Mouse (Mus musculus): ENCODE data around the gene Cdrt4. TPM values are rescaled to one million over a fixed set of nuclear protein-coding genes. Genes with fewer than 3 reads are reported as not detected.
A peak's percentile ranks its signal among the peaks of the same experiment; 100 is the strongest.

The Cdrt4 gene
- 0.28 and 0.29 TPM in 2 replicates for polyA plus RNA-seq (2016; fragmentation: Nextera tagmentation; extraction: Ambion mirVana)

- WGBS: 79% methylated on average over 3 of the region's 3 CpGs
- Histone ChIP-seq H3K27ac (no peak within 1 kb of the TSS), H3K27me3 (replicated peaks) (no peaks in the 10 kb centered on the region), H3K4me1 (no peaks in the 10 kb centered on the region), H3K9ac (no peak within 1 kb of the TSS), H3K9me3 (no peaks in the 10 kb centered on the region), H3K4me3 (no peak within 1 kb of the TSS), H3K36me3 (no peaks in the 10 kb centered on the region), H3K4me2 (replicated peaks) (no peak within 1 kb of the TSS)
- no peak for ATAC-seq (ENCODE audit: low FRiP score, low read depth)
Observed at GRCm38 (mm10) chr11:62951012-62951411, at the start of gene Cdrt4. TSS of gene Cdrt4 (plus strand) at chr11:62951193.

GRCm38 (mm10) chr11:62901699-62902323 is 49.2 kb upstream of the Cdrt4 start:
- no peaks in the 10 kb centered on the region for H3K9me3 ChIP-seq
- no peak overlapping the region for H3K27ac ChIP-seq
- no peaks in the 10 kb centered on the region for H3K36me3 ChIP-seq
- no peak for ATAC-seq (ENCODE audit: low FRiP score, low read depth)
- no peaks in the 10 kb centered on the region for H3K27me3 ChIP-seq (replicated peaks)
- H3K4me1 ChIP-seq: no peaks in the 10 kb centered on the region
- no peak overlapping the region for H3K9ac ChIP-seq
- 37% methylated on average over 12 of the region's 12 CpGs for WGBS
- H3K4me2 ChIP-seq (replicated peaks): no peak overlapping the region
- H3K4me3 ChIP-seq: no peak overlapping the region

GRCm38 (mm10) chr11:62903871-62904495 is 47.0 kb upstream of the Cdrt4 start:
- H3K27me3 ChIP-seq (replicated peaks): no peaks in the 10 kb centered on the region
- H3K9me3 ChIP-seq: no peaks in the 10 kb centered on the region
- H3K27ac ChIP-seq: no peak overlapping the region
- H3K9ac ChIP-seq: no peak overlapping the region
- H3K4me2 ChIP-seq (replicated peaks): no peak overlapping the region
- WGBS: 78% methylated on average over 6 of the region's 6 CpGs
- no peak for ATAC-seq (ENCODE audit: low FRiP score, low read depth)
- H3K4me3 ChIP-seq: no peak overlapping the region
- no peaks in the 10 kb centered on the region for H3K4me1 ChIP-seq
- H3K36me3 ChIP-seq: no peaks in the 10 kb centered on the region

GRCm38 (mm10) chr11:62909720-62910306 is 41.2 kb upstream of the Cdrt4 start:
- Histone ChIP-seq H3K9me3 (no peaks in the 10 kb centered on the region), H3K4me1 (0 out of 2 replicates have a peak, but pooled peaks cover 3% of the 10 kb centered on the region), H3K9ac (no peak overlapping the region), H3K4me3 (no peak overlapping the region), H3K4me2 (replicated peaks) (no peak overlapping the region), H3K27me3 (replicated peaks) (no peaks in the 10 kb centered on the region), H3K36me3 (no peaks in the 10 kb centered on the region), H3K27ac (no peak overlapping the region)
- ATAC-seq (ENCODE audit: low FRiP score, low read depth): no peak
- WGBS: 70% methylated on average over 3 of the region's 3 CpGs

GRCm38 (mm10) chr11:62911362-62911761 is 39.6 kb upstream of the Cdrt4 start:
- Histone ChIP-seq H3K9ac (no peak overlapping the region), H3K36me3 (no peaks in the 10 kb centered on the region), H3K27me3 (replicated peaks) (no peaks in the 10 kb centered on the region), H3K27ac (no peak overlapping the region), H3K4me1 (0 out of 2 replicates have a peak, but pooled peaks cover 3% of the 10 kb centered on the region), H3K4me3 (no peak overlapping the region), H3K4me2 (replicated peaks) (no peak overlapping the region), H3K9me3 (no peaks in the 10 kb centered on the region)
- whole genome bisulfite sequencing: 30% methylated on average over 8 of the region's 8 CpGs
- peak; percentile 48; the same call in 1 of the 2 replicates for ATAC-seq (ENCODE audit: low FRiP score, low read depth)

- H3K27me3 ChIP-seq (replicated peaks): no peaks in the 10 kb centered on the region; the same call in 1 of the 2 replicates
- no peak overlapping the region for H3K4me2 ChIP-seq (replicated peaks)
- H3K4me3 ChIP-seq: no peak overlapping the region
- H3K4me1 ChIP-seq: 0 out of 2 replicates have a peak, but pooled peaks cover 3% of the 10 kb centered on the region
- WGBS: 97% methylated on average over 2 of the region's 2 CpGs
- H3K9ac ChIP-seq: no peak overlapping the region
- no peak overlapping the region for H3K27ac ChIP-seq
- no peaks in the 10 kb centered on the region for H3K36me3 ChIP-seq
- no peak for ATAC-seq (ENCODE audit: low FRiP score, low read depth)
- no peaks in the 10 kb centered on the region for H3K9me3 ChIP-seq
Observed at GRCm38 (mm10) chr11:62913141-62913540, 37.9 kb upstream of the Cdrt4 start.

GRCm38 (mm10) chr11:62914532-62914931 is 36.5 kb upstream of the Cdrt4 start:
- H3K27me3 ChIP-seq (replicated peaks): no peaks in the 10 kb centered on the region; the same call in 1 of the 2 replicates
- no peaks in the 10 kb centered on the region for H3K9me3 ChIP-seq
- 64% methylated on average over 6 of the region's 6 CpGs for WGBS
- H3K4me1 ChIP-seq: 0 out of 2 replicates have a peak, but pooled peaks cover 3% of the 10 kb centered on the region
- no peak overlapping the region for H3K27ac ChIP-seq
- no peak for ATAC-seq (ENCODE audit: low FRiP score, low read depth)
- no peak overlapping the region for H3K4me2 ChIP-seq (replicated peaks)
- no peaks in the 10 kb centered on the region for H3K36me3 ChIP-seq
- no peak overlapping the region for H3K4me3 ChIP-seq
- no peak overlapping the region for H3K9ac ChIP-seq

GRCm38 (mm10) chr11:62915486-62915885 is 35.5 kb upstream of the Cdrt4 start:
- ATAC-seq (ENCODE audit: low FRiP score, low read depth): no peak
- WGBS: 94% methylated on average over 2 of the region's 2 CpGs
- H3K27ac ChIP-seq: no peak overlapping the region
- no peak overlapping the region for H3K4me3 ChIP-seq
- no peak overlapping the region for H3K4me2 ChIP-seq (replicated peaks)
- no peaks in the 10 kb centered on the region for H3K36me3 ChIP-seq
- H3K9ac ChIP-seq: no peak overlapping the region
- H3K4me1 ChIP-seq: 0 out of 2 replicates have a peak, but pooled peaks cover 3% of the 10 kb centered on the region
- H3K27me3 ChIP-seq (replicated peaks): no peaks in the 10 kb centered on the region; the same call in 1 of the 2 replicates
- H3K9me3 ChIP-seq: no peaks in the 10 kb centered on the region

- no peak overlapping the region for H3K27ac ChIP-seq
- 50% methylated on average over 2 of the region's 2 CpGs for WGBS
Observed at GRCm38 (mm10) chr11:62916765-62917164, 34.2 kb upstream of the Cdrt4 start.

GRCm38 (mm10) chr11:62919946-62920742 is 30.8 kb upstream of the Cdrt4 start:
- peak overlapping the region; percentile 55; the same call in 1 of the 2 replicates for H3K4me2 ChIP-seq (replicated peaks)
- no peaks in the 10 kb centered on the region for H3K4me1 ChIP-seq
- no peak overlapping the region for H3K4me3 ChIP-seq
- H3K36me3 ChIP-seq: no peaks in the 10 kb centered on the region
- H3K27ac ChIP-seq: no peak overlapping the region
- 72% methylated on average over 6 of the region's 6 CpGs for WGBS
- no peak overlapping the region for H3K9ac ChIP-seq
- H3K27me3 ChIP-seq (replicated peaks): no peaks in the 10 kb centered on the region; the same call in 1 of the 2 replicates
- no peaks in the 10 kb centered on the region for H3K9me3 ChIP-seq
- no peak for ATAC-seq (ENCODE audit: low FRiP score, low read depth)

More at GRCm38 (mm10) chr11:62916765-62917164, 34.2 kb upstream of the Cdrt4 start:
- Histone ChIP-seq H3K9ac (no peak overlapping the region), H3K36me3 (no peaks in the 10 kb centered on the region), H3K4me3 (no peak overlapping the region), H3K4me2 (replicated peaks) (no peak overlapping the region), H3K9me3 (no peaks in the 10 kb centered on the region), H3K27me3 (replicated peaks) (no peaks in the 10 kb centered on the region; the same call in 1 of the 2 replicates), H3K4me1 (no peaks in the 10 kb centered on the region)
- ATAC-seq (ENCODE audit: low FRiP score, low read depth): no peak

- no peak for ATAC-seq (ENCODE audit: low FRiP score, low read depth)
- Histone ChIP-seq H3K27me3 (replicated peaks) (no peaks in the 10 kb centered on the region; the same call in 1 of the 2 replicates), H3K27ac (no peak overlapping the region), H3K4me1 (no peaks in the 10 kb centered on the region), H3K9me3 (no peaks in the 10 kb centered on the region), H3K4me2 (replicated peaks) (peak overlapping the region; percentile 55), H3K36me3 (no peaks in the 10 kb centered on the region), H3K4me3 (peak overlapping the region; percentile 13), H3K9ac (no peak overlapping the region)
- WGBS: 22% methylated on average over 6 of the region's 6 CpGs
Observed at GRCm38 (mm10) chr11:62920743-62921050, 30.3 kb upstream of the Cdrt4 start.
